Mouse (Mus musculus) megakaryocyte, embryonic 14.5 days (primary cell): ENCODE measurements around the gene Camp.

Source experiments
- FLI1 ChIP-seq: IDR thresholded peaks from 2 replicates; pipeline ENCODE4 v1.6.1; 2012; ENCODE audit warnings: low read length, inconsistent platforms, mixed read lengths
- GATA1 ChIP-seq: IDR thresholded peaks from 3 replicates; pipeline ENCODE4 v1.6.1; 2012; ENCODE audit warnings: mixed read lengths, low read length, inconsistent platforms, borderline replicate concordance

- no peak for TF ChIP-seq GATA1
- TF ChIP-seq FLI1, result no peak
Observed at GRCm38 (mm10) chr9:109879305-109879704, 29.9 kb upstream of the Camp start.
